Mouse (Mus musculus) MEL-GATA-1-ER (cell line): ENCODE results near the gene Rfx1.

Experiments
- DNase-seq: peaks from one replicate; pipeline ENCODE4 v3.0.0-alpha.2; 2012; ENCODE audit warnings: low read depth; ENCODE audit errors: extremely low read depth

The Rfx1 gene

GRCm38 (mm10) chr8:84087821-84088220 lies 21.2 kb downstream of the Rfx1 start:
- no peak for DNase-seq

GRCm38 (mm10) chr8:84089277-84089676 lies 22.6 kb downstream of the Rfx1 start:
- no peak for DNase-seq

- DNase-seq = no peak
These were observed 24.0 kb downstream of the Rfx1 start for GRCm38 (mm10) chr8:84090585-84090984.

- no peak for DNase-seq
These were observed 29.4 kb downstream of the Rfx1 start for GRCm38 (mm10) chr8:84096061-84096460.

- DNase-seq = no peak
These were observed 31.7 kb downstream of the Rfx1 start for GRCm38 (mm10) chr8:84098376-84098775.

- DNase-seq = no peak
These were observed 35.0 kb downstream of the Rfx1 start for GRCm38 (mm10) chr8:84101476-84102270.

GRCm38 (mm10) chr8:84103601-84104000 lies 37.0 kb downstream of the Rfx1 start:
- no peak for DNase-seq

GRCm38 (mm10) chr8:84104221-84104620 lies 37.6 kb downstream of the Rfx1 start:
- DNase-seq = peak; percentile 13

- peak; percentile 99 for DNase-seq
These were observed 38.3 kb downstream of the Rfx1 start, which contains the start of gene Dcaf15 for GRCm38 (mm10) chr8:84104697-84105609. TSS of gene Dcaf15 (minus strand) at chr8:84104768.

- DNase-seq = no peak
These were observed 39.0 kb downstream of the Rfx1 start for GRCm38 (mm10) chr8:84105676-84106075.

- no peak for DNase-seq
These were observed 39.8 kb downstream of the Rfx1 start for GRCm38 (mm10) chr8:84106216-84107040.

- DNase-seq = no peak
These were observed 49.0 kb downstream of the Rfx1 start for GRCm38 (mm10) chr8:84115646-84116045.

GRCm38 (mm10) chr8:84122151-84122550 lies 55.5 kb downstream of the Rfx1 start:
- no peak for DNase-seq

- no peak for DNase-seq
These were observed 59.0 kb downstream of the Rfx1 start, which contains the start of gene Podnl1 for GRCm38 (mm10) chr8:84125656-84126055. TSS of gene Podnl1 (plus strand) at chr8:84125989.

GRCm38 (mm10) chr8:84126742-84127141 lies 60.1 kb downstream of the Rfx1 start:
- DNase-seq = no peak

GRCm38 (mm10) chr8:84127202-84127901 lies 60.7 kb downstream of the Rfx1 start:
- DNase-seq = no peak

- DNase-seq = no peak
These were observed 61.6 kb downstream of the Rfx1 start for GRCm38 (mm10) chr8:84128277-84128676.

- DNase-seq = no peak
These were observed 64.2 kb downstream of the Rfx1 start for GRCm38 (mm10) chr8:84130806-84131205.

GRCm38 (mm10) chr8:84132225-84132624 lies 65.6 kb downstream of the Rfx1 start:
- DNase-seq = no peak

GRCm38 (mm10) chr8:84137848-84138247 lies 71.2 kb downstream of the Rfx1 start:
- no peak for DNase-seq

- DNase-seq = no peak
These were observed 74.2 kb downstream of the Rfx1 start for GRCm38 (mm10) chr8:84140838-84141237.
